Mouse (Mus musculus): ENCODE results near the gene Tfrc.

Tfrc gene

DNA sequence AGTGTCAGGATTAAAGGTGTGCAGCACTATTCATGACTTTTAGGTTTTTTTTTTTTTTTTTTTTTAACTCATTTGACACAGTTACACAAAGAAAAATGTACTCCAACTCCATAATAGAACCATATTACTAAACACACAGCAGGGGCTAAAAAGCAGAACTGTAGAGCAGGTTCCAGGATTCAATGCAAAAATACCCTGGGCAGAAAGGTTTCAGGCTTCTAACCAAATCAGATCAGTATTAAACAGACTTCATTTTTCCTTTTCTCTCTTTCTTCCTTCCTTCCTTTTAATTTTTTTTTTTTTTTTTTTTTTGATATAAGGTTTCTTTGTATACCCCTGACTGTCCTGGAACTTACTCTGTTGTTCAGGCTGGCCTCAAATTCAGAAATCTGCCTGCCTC lies 41.7 kb downstream of the Tfrc start:
- no peak for DNase-seq (ENCODE audit: low spot score in 2 of 2)

DNA sequence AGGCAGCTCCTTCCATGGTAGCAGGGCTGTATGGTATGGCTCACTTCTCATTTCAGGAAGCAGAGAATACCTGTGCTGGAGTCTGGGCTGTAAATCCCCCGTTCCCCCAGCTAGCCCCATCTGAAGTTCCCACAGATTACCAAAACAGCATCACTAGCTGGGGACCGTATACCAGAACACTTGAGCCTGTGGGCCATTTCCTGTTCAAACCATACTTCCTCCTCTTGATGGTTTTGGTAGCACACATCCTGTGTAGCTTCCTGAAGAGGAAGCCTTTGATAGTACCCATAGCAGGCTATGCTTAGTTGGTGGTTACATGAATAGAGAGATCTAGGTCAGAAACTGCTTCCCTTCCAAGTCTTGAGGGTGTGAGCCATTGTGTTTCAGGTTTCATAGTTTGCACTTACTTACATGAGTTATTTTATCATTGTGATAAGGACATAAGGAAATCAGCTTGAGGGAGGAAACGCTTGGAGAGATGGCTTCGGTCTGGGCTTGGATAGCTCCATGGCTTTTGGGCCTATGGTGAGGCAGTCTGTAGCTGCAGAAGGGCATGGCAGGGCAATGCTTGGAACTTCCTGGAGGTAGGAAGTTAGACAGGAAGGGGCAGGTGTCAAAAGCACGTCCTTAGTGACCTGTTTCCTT lies 42.4 kb downstream of the Tfrc start:
- DNase-seq (ENCODE audit: low spot score in 2 of 2) = no peak

DNA sequence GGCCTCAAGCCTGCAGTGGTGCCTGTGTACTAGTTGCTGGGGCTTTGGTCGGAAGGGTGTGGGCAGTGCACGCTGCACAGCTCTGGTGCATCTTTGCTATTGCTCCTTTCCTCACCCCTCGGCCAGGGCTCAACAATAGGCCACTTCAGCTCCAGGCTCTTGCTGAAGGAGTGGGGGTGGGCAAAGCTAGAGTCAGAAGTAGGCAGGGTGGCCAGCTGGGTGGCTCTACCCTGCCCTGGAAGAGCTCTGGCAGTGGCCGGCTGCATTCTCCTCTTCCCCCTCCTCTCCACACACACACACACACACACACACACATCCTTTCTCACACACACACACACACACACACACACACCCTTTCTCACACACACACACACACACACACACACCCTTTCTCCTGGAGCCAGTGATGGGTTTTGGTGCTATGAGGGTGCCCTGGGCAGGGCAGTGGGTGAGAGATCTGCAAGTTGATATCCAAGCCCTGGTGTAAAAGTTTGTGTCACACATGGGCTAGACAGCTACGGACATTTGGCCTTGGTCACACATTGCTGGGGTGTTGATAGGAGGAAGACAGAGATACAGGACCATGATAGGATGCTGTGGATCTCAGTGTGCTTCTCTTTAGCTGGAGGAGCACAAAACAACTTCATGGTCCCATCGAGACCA lies 45.5 kb downstream of the Tfrc start:
- DNase-seq (ENCODE audit: low spot score in 2 of 2) = no peak

DNA sequence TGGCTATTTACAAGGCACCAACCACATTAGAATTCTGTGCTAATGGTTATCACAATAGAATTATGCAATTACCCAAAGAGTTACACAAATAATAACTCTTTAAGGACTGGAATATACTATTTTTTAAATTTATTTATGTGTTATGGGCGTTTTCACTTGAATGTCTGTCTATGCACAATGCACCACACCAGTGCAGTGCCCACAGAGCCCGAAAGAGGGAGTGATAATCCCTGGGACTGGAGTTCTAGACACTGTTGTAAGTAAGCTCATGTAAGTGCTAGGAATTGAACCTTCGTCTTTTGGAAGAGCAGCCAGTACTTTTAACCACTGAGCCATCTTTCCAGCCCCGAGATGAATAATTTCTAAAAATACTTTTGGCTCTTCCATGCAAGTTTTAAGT lies 46.8 kb downstream of the Tfrc start:
- no peak for DNase-seq (ENCODE audit: low spot score in 2 of 2)

DNA sequence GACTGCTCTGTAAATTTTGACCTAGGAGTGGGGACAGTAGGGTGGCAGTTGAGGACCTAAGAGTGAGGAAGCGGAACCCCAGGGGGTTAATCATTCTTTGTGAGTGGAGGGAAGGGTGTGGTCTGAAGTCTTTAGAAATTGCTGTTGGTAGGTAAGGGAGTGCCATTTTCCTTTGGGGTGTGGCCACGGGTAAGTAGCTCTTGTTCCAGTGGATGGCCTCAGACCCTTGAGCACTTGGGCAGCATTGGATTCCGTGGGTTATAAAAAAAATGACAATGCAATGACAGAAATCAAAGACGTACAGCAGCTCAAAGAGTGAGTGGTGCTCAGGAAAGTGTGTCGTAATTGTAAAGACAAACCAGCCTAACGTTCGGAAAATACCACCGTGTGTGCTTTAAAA lies 47.6 kb downstream of the Tfrc start:
- no peak for DNase-seq (ENCODE audit: low spot score in 2 of 2)

DNA sequence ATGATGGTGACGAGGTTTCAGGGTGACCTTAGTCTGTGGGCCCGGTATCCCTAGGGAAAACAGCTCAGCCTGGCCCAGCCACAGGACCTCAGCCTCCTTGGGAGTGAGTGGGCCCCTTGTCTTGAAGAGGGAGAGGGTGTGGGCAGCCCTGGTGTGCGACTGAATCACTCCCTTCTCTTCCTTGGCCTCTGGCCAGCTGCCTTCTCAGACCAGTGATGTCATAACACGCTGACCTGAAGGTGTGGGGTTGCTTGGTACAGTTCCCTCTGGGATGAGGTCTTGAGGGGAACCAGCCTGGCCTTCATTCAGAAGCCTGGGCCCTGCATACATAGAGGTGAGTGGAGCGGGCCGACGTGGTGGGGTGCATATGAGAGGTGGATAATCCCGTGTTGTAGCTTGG lies 48.1 kb downstream of the Tfrc start:
- DNase-seq (ENCODE audit: low spot score in 2 of 2) = no peak

DNA sequence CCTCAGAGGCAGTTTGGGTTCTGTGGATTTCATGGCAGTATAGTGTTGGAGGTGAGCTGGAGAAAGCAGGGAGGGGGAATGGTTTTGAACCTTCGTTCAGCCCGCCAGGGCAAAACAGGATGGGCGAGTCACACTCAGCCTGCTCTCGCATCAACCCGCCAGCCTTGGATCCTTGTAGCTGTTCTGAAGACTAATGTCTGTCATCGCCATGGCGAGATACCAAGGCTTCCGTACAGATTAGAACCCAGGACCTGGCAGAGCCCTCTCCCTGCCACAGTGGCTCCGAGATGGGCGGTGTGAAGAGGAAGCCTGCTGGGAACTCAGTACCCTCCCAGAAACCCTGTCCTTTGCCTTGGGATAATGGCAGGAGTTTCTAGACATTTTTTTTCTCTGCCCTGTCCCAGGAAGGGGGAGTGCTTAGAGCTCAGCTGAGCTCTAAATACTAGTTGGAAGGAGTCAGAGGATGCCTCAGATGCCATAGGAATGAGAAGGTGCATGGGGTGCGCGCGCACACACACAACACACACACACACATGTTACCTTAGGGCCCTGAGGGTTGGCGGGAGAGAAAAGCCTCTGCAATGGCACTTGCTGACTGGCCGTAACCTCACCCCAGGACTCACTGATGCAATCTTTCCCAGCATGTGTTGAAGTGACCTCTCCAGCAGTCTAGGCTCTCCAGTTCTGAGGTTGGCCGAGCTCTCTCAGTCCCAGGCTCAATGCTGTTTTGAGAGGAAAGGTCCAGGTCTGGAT lies 49.0 kb downstream of the Tfrc start:
- no peak for DNase-seq (ENCODE audit: low spot score in 2 of 2)

DNA sequence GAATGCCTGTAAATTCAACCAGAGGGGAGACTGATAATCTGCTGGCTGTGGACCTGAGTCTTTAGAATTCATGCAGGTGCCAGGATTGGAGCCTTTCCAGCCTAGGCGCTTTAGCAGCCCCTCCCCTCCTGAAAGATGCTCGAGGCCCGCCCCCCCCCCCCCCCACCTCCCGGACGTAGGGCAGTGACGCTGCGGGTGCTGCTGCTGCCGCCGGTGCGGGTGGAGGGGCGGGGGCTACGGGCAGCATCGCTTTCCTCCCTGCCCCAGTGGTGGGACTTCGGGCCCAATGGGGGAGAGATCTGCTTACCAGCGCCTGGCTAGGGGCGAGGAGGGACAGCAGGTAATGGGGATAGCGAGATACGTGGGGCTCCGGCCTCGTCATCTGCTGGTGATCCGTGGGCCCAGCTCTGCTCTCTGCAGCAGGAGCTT lies 50.0 kb downstream of the Tfrc start:
- peak in 1 of 2 experiments; percentile 30 for DNase-seq (ENCODE audit: low spot score in 2 of 2)

DNA sequence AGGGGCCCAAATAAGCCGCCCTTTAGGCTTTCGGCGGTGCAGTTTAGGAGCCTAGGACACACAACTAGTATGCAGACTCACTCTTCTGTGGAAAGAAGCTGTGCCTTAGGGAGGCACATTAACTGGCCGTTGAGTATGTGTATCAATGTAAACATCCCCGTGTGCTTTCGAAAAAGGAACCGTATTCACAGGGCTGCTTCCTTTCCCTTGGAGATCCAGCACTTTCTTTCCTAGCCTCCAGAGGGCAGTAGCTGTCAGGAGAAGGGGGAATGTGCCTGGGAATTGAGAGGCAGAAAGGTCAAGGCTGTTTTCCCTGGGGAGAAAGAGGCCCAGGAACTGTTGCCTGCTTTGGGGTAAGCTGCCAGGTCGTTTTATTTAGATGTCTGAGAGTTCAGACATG lies 50.7 kb downstream of the Tfrc start:
- peak in 1 of 2 experiments; percentile 62 for DNase-seq (ENCODE audit: low spot score in 2 of 2)

DNA sequence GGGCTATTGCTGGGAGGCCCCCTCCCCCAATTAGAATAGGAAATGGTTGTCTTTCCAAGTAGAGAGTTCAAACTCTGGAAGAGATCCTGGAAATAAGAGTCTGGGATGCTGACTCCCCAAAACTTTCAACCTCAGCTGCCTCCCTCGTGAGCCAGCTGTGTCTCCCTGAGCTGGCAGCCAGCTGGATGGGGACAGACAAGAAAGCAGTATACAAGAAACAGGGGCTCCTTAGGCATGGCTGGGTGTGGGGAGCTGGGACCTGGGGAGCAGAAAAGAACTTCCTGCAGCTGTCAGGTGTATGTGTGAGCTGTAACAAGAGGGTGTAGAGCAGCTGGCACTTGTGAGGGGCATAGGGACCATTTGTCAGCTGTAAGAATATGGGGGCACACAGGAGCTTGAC lies 51.4 kb downstream of the Tfrc start:
- DNase-seq (ENCODE audit: low spot score in 2 of 2) = no peak

DNA sequence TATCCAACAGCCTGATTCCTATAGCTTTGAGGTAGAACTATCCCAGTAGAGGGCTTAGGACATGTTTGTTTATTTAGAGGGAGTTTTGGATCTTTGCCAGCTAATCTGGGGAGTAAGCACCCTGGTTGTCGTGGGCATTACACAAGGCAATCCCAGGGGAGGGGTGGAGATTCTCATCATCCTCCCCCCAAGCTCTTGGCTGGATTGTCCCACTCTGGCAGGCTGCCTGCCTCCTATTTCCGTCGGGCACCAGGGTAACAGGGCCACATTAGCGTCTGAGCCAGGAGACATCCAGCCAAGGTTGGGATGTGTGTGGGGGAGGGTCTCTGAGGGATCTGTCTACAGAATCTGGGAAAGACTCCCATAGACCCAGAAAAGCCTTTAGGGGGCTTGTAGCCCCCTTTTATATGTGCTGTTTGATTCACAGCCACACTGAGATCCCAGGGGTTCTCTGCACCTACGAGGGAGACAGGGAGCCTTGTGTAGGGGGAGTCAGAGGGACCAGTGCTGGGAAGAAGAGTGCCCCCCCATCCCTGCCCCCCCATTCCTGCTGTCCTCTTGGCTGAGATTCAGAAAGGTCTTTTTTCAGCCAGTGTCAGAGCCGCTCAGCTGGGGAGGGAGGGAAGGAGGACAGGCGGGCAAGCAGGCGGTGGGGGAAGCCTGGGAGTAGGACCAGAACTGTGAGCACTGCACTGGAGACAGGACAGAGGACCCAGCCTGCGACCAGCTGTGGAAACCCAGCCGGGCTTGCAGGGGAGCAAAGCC lies 52.0 kb downstream of the Tfrc start:
- DNase-seq (ENCODE audit: low spot score in 2 of 2) = peak in 1 of 2 experiments; percentile 79

DNA sequence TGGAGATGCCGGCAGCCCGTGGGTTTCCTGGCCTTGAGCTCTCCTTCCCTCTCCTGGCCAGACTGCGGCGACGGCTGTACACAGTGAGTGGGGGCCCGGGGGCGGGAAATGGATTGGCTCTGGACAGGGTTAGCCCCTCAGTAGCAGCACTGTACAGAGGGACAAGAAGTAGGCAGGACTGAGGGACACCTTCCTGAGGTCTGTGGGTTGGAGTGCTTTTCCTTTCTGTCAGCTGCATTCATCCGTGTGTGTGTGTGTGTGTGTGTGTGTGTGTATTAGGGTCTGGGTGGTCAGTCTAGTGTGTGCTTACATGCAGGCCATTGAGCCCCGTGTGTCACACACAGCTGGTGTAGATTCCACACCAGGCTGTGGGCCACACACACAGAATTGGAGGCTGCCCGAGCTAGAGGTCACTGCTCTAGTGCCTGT lies 52.8 kb downstream of the Tfrc start:
- DNase-seq (ENCODE audit: low spot score in 2 of 2) = peak in 1 of 2 experiments; percentile 31

DNA sequence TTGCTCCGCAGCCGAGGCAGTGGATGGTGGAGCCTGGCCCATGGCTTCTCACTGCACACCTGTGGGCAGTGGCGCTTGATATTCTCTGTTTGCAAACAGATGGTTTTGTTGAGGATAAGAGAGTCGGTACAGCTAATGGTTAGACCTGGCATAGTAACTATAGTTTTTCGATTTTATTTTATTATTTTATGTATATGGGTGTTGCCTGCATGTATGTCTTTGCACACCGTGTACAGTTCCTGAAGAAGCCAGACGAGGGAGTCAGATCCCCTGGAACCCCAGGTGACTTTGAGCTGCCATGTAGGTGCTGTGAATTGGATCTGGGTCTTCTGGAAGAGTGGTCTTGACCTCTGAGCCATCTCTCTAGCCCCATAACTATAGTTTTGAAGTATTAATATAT lies 53.7 kb downstream of the Tfrc start:
- no peak for DNase-seq (ENCODE audit: low spot score in 2 of 2)

DNA sequence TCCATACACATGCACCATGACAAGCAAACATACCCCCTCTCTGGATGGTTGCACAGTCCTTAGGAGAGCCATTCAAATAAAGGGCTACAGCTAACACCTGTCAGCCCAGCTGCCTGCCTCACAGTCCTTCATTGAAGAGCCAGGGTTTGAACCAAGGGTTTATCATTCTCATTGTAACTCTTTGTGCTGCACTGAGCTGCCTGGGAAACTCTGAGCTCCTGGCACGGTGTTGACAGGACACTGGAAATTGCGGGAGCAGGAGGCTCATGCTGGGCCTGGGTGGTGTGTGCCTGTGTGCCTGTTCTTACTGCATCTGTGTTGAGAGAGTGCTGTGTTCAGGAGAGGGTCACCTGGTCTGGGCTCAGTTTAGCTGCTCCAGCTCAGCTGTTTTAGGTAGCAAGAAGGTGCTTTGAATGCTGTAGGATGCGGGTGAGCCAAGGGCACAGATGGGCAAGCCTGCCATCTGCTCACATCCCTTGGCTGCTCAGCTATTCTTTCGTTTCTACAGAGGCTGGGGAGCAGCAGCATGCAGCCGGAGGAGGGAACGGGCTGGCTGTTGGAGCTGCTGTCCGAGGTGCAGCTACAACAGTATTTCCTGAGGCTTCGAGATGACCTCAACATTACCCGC lies 54.6 kb downstream of the Tfrc start:
- DNase-seq (ENCODE audit: low spot score in 2 of 2) = peak in 1 of 2 experiments; percentile 51

DNA sequence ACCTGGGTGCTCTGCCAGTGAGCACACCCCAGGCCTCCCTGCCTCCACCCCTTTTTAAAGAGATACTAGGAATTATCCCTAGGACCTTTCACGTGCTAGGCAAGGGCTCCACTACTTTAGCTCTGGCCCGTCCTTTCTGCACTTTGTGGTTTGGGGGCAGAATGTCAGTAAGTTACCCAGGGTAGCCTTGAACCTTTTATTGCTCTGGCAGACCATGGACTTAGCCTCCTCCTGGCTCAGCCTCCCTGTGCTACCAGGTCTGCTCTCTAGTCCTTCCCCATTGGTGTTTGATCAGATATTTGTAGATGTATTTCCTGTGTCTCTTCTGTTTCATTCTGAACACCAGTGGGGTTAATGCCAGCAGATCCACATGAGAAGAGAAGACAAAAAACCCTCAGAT lies 55.5 kb downstream of the Tfrc start:
- DNase-seq (ENCODE audit: low spot score in 2 of 2) = no peak

DNA sequence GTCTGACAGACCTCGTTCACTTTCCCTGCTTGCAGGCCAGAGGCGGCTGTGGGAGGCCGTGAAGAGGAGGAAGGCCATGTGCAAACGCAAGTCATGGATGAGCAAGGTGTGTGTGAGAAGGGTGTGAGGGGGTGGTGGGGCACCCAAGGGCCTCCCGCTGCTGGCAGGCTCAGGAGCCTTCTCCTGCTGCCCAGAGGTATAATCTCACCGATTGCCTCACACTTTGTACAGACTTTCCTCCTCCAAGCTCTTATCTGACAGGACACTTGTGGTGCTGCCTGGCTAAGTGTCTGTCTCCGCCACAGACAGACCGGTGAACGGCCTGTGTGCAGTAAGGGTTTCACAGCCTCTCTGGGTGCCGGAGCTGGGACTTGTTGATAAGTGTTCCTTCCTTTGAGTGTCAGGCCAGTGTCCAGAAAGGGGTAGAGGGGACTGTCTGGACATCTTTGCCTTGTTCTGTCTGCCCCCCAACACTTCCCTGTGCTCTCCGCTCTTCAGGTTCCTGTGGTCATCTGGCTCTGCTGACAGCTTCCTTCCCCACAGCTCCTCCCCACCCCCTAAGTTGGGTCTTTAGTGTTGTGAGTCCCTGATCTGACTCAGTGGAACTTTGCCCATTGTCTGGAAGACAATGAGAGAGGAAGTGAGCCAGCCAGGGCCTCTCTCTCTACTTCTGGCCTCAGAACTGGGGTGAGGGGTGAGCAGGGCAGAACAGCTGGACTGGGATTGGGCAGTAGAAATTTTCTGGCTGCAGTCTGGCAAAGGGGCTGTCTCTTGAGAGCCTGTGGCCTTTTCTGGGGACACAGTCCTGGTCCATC lies 57.3 kb downstream of the Tfrc start:
- DNase-seq (ENCODE audit: low spot score in 2 of 2) = no peak

DNA sequence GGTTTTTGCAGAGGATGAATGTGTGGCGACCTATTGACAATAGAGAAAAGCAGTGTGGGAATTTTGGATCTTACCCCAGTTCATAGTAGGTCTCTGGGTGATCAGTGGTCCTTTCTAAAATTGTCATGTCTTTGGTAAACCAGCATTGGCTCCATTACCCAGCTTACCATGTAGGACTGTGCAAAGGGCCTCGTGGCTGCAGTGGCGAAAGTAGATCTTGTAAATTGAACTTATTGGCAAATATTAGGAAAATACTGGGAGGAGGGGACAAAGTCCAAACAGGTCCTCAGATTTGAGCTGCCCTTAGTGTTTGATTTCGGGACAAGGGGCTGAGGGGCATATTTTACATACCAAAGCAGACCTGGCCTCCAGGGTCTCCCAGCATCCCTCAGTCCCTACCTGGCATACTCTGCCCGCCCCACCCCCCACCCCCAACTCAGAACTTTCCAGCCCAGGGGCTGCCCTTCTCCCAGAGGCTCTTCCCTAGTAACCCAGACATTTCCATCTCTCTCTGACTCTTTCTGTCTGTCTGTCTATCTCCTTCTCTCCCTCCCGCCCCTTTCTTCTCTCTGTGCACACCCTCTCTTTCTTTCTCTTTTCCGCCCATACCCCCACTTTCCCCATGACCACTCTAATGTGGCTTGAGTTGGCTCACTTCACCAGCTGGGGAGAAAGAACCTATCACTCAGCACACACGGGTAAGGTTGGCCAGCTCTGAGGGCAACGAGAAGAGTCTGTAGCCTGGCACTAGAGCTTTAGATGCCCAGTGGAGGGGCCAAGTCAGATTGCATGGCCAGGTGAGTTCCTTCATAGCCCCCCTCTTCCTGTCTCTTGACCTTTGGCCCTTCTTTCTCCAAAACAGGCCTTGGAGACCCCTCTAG lies 58.2 kb downstream of the Tfrc start:
- no peak for DNase-seq (ENCODE audit: low spot score in 2 of 2)

DNA sequence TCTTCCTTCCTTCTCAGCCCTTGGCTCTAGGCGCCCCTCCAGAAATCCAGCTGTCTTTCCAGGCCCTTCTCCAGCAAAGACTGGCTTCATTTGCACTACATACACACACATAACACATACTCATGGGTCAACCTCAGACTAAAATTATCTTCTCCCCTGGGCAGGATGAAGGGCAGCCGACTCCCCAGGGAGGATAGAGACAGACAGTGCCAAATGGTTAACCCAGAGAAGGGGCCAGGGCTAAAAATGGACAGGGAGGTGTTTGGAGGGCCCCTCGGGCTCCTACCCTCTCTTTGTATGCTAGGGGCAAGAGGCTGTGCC lies 58.8 kb downstream of the Tfrc start:
- DNase-seq (ENCODE audit: low spot score in 2 of 2) = no peak

DNA sequence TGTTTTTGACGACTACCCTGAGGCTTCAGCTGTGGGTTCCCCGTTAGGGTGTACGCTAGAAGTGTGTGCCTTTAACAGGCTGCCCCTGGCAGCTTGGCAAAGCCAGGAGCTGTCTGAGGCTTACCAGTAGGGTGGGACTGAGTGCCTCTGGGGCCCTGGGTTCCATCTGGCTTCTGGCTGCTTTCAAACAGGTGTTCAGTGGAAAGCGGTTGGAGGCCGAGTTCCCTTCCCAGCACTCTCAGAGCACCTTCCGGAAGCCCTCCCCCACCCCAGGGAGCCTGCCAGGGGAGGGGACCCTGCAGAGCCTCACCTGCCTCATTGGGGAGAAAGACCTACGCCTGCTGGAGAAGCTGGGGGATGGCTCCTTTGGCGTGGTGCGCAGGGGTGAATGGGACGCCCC lies 59.3 kb downstream of the Tfrc start:
- DNase-seq (ENCODE audit: low spot score in 2 of 2) = no peak

DNA sequence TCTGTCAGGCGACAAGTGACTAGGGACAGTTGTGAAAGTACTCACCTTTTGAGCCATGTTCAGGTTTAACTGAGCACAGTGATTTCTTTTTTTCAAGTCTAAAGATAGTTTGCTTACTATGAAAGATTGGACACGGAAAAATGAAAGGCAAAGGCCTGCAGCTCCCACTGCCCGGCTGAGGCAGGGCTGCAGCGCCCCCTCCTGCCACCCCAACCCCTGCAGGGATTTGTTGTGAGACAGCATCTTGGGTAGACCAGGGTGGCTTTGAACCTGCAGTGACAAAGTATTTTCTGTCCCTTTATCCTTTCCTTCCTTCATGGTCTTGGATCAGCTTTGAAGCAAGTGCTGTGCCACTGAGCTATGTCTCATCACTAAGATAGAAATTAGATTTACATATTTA lies 59.8 kb downstream of the Tfrc start:
- DNase-seq (ENCODE audit: low spot score in 2 of 2) = no peak
